Mouse (Mus musculus) forebrain, embryonic 16.5 days (tissue): ENCODE results near the gene Zfp970. TPM values are rescaled to one million over a fixed set of nuclear protein-coding genes. Genes with fewer than 3 reads are reported as not detected.
"Not testable (repeated sequence)": the region's sequence is repeated elsewhere in the genome, so short reads cannot be mapped to it uniquely, and the experiment has no call there.

Experiments
- ATAC-seq: fragments of 200-750 bp; cut with Nextera tagmentation; 2 replicates; pipeline ENCODE4 v1.8.0; 2017; ENCODE audit warnings: mild to moderate bottlenecking, moderate library complexity
- H3K27ac ChIP-seq: fragments of 300-500 bp; sonication (generic); 2 replicates; pipeline ENCODE4 v1.5.1; 2014; ENCODE audit warnings: low read length, control low read depth
- H3K27me3 ChIP-seq: fragments of 300-500 bp; sonication (generic); replicated peaks from 2 replicates; pipeline ENCODE4 v1.6.1; 2014; ENCODE audit warnings: low read length; ENCODE audit not compliant: control insufficient read depth, insufficient read depth
- H3K36me3 ChIP-seq: fragments of 300-500 bp; sonication (generic); 2 replicates; pipeline ENCODE4 v1.6.1; 2014; ENCODE audit not compliant: control insufficient read depth, insufficient read depth
- H3K4me1 ChIP-seq: fragments of 300-500 bp; sonication (generic); replicated peaks from 2 replicates; pipeline ENCODE4 v1.6.1; 2014; ENCODE audit warnings: low read length; ENCODE audit not compliant: control insufficient read depth, insufficient read depth
- H3K4me2 ChIP-seq: fragments of 300-500 bp; sonication (generic); 2 replicates; pipeline ENCODE4 v1.6.1; 2014; ENCODE audit warnings: mild to moderate bottlenecking, low read length, control low read depth
- H3K4me3 ChIP-seq: fragments of 300-500 bp; sonication (generic); replicated peaks from 2 replicates; pipeline ENCODE4 v1.5.1; 2014; ENCODE audit warnings: mild to moderate bottlenecking, low read length, control low read depth
- H3K9ac ChIP-seq: fragments of 300-500 bp; sonication (generic); replicated peaks from 2 replicates; pipeline ENCODE4 v1.6.1; 2014; ENCODE audit warnings: low read depth, low read length, control low read depth
- H3K9me3 ChIP-seq: fragments of 300-500 bp; sonication (generic); 2 replicates; pipeline ENCODE4 v1.6.1; 2016; ENCODE audit warnings: low read length; ENCODE audit not compliant: control insufficient read depth
- WGBS: fragments of 180-500 bp; shearing (Covaris S2); extraction: QIAGEN DNeasy Blood & Tissue Kit; methylation state at CpG from one replicate; pipeline ENCODE4 v1.1.7; 2014; 5-methylcytosine and 5-hydroxymethylcytosine counted together
- polyA plus RNA-seq: library from polyadenylated mRNA; unstranded; fragments of >200 nt; fragmentation: Nextera tagmentation; extraction: Ambion mirVana; gene quantifications from 2 replicates; pipeline ENCODE4 v1.2.1, GENCODE M21; 2015

The Zfp970 gene
- polyA plus RNA-seq, 1 experiment from 2014 or later, result 7.2 TPM

DNA sequence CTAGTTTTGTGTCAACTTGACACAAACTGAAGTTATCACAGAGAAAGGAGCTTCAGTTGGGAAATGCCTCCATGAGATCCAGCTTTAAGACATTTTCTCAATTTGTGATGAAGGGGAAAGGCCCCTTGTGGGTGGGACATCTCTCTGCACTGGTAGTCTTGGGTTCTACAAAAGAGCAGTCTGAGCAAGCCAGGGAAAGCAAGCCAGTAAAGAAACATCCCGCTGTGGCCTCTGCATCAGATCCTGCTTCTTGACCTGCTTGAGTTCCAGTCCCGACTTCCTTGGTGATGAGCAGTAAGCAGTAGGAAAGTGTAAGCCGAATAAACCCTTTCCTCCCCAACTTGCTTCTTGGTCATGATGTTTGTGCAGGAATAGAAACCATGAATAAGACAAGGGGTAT is 47.4 kb downstream of the Zfp970 start:
- H3K4me3 ChIP-seq, H3K27me3 ChIP-seq, H3K36me3 ChIP-seq, H3K4me2 ChIP-seq, H3K9me3 ChIP-seq, ATAC-seq, H3K27ac ChIP-seq, H3K4me1 ChIP-seq, H3K9ac ChIP-seq: not testable (repeated sequence)
- 86% methylated on average over 3 of the region's 3 CpGs for WGBS

DNA sequence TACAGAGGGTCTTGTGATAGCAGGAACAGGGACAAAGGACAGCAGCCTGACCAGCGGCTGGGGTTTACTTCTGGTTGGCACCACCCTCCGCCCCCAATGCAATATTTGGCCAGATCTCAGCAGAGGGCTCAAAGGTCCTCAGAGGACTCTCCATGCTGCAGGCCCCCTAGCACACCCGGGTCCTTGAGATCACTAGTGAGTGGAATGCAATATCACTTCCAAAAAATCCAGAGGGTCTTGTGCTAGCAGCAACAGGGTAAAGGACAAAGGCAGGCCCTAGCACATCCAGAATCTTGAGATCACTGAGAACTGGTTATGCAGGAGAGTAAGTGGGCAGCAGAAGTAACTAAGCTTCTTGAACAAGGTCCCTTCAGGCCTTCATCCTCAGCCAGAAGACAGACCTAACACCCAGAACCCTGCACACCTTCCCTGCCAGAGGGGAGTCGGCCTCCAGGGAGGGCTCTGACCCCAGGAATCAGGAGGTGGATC is 49.5 kb downstream of the Zfp970 start:
- WGBS, result 94% methylated on average over 4 of the region's 4 CpGs
- H3K9me3 ChIP-seq, H3K9ac ChIP-seq, H3K4me1 ChIP-seq, H3K4me2 ChIP-seq, ATAC-seq, H3K4me3 ChIP-seq, H3K27me3 ChIP-seq, H3K27ac ChIP-seq, H3K36me3 ChIP-seq: not testable (repeated sequence)

DNA sequence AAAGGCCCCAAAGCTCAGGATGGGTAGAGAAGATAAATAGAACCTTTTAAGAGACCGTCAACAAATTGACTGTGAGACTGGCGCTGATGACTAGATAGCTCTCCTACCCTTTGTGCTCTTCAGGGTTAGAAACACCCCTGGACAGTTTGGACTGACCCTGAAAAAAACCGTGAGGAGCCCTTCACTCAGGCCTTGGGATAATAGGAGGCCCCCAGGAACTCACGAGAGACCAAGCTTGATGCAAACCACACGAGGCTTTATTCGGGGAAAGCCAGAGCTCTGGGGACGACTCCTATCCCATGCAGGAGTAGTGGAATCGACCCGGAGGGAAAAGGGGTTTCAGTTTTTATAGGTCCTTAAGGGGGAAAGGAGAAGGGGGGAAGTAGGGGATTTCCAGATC is 53.2 kb downstream of the Zfp970 start:
- not testable (repeated sequence) for ATAC-seq, H3K4me2 ChIP-seq, H3K4me3 ChIP-seq, H3K9ac ChIP-seq, H3K9me3 ChIP-seq, H3K27me3 ChIP-seq, H3K4me1 ChIP-seq, H3K36me3 ChIP-seq, H3K27ac ChIP-seq
- 87% methylated on average over 9 of the region's 9 CpGs for WGBS

DNA sequence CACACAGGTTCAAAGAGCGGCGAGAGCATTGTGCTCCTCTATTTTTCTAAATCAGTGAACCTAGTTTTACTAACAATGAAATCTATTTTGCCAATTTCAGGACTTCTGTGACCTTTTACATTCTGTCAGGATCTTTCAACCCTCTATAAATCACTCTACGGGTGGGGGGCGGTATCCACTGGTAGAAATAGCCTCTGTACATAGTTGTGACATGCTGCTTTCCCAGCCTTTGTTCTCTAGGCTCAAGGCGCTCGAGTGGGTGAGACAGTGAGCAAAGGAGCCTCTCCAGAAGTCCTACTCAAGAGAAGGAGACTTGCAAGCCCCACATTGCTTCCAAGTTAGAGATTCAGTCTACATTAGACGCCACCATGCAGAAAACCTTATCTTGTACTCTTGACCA is 53.8 kb downstream of the Zfp970 start:
- not testable (repeated sequence) for H3K36me3 ChIP-seq, H3K27me3 ChIP-seq, H3K4me2 ChIP-seq, ATAC-seq, H3K4me3 ChIP-seq, H3K9me3 ChIP-seq, H3K9ac ChIP-seq, H3K27ac ChIP-seq, H3K4me1 ChIP-seq
- 89% methylated on average over 7 of the region's 7 CpGs for WGBS

DNA sequence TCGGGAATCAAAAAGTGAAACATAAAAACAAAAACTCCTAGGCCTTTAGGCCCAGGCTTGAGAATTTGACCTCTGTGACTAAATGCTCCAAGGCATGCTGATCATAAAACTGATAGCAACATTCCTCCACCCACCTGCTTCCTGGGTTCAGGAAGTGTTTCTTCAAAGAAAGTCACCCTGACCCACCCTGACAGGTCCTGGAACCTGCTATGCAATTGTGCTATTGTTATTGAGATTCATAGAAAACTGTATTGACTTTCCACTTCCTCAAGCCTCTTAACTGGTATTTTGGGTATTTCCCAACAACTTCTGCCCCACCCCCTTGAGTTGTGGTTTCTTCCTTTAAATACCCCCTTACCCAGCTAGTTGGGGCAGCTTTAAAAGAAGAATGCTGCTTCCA is 54.4 kb downstream of the Zfp970 start:
- H3K4me2 ChIP-seq, H3K4me1 ChIP-seq, H3K9me3 ChIP-seq, H3K27ac ChIP-seq, H3K27me3 ChIP-seq, H3K4me3 ChIP-seq, H3K36me3 ChIP-seq, H3K9ac ChIP-seq, ATAC-seq: not testable (repeated sequence)
- WGBS, result 93% methylated on average over 1 of the region's 1 CpGs

DNA sequence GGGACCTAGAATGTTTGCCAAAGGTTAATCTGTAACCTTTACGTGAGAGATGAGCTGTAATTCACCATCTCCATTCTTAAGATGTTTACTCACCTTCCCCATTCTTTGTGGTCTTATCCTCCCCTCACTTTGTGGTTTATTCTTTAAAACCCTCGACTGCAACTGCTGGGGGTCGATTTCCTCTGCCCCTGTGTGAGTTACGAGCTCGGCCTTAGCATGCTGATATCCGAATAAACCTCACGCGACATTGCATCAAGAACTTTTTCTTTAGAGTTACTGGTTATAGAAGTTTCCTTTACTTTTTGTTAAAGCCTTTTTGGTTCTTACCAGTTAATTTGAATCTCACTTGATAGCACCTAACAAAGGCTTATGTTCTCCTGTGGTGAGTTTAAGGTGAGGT is 55.5 kb downstream of the Zfp970 start:
- H3K9me3 ChIP-seq, result no peaks in the 10 kb centered on the region
- H3K4me2 ChIP-seq, result no peak overlapping the region
- H3K27ac ChIP-seq, result no peak overlapping the region
- no peak for ATAC-seq
- no peaks in the 10 kb centered on the region for H3K27me3 ChIP-seq
- 82% methylated on average over 8 of the region's 8 CpGs for WGBS
- H3K4me3 ChIP-seq, result no peak overlapping the region
- no peaks in the 10 kb centered on the region for H3K4me1 ChIP-seq
- H3K36me3 ChIP-seq, result no peaks in the 10 kb centered on the region
- no peak overlapping the region for H3K9ac ChIP-seq

DNA sequence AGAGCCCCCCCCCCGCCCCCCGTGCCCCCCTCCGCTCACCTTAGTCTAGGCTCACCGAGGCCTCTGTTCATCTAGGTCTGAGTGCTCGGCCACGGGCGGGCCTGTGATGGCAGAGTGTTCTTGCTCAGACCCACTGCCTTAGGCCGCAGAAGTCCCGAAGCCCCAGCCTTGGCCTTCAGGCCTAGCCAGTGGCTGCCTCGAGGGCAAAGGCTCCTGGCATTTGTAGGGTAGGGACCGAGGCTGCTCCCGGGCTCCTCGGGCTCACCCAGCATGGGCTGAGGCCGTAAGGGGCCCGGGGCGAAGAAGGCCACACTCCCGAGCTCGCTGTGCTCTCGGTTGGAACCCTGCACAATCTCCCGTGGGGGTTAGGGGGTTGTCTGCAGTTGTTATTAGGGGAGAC is 58.5 kb downstream of the Zfp970 start:
- Histone ChIP-seq H3K9me3 (no peaks in the 10 kb centered on the region), H3K4me2 (no peak overlapping the region), H3K36me3 (no peaks in the 10 kb centered on the region), H3K27me3 (no peaks in the 10 kb centered on the region), H3K4me3 (no peak overlapping the region), H3K27ac (no peak overlapping the region), H3K9ac (no peak overlapping the region), H3K4me1 (no peaks in the 10 kb centered on the region)
- 95% methylated on average over 20 of the region's 20 CpGs for WGBS
- ATAC-seq, result no peak

DNA sequence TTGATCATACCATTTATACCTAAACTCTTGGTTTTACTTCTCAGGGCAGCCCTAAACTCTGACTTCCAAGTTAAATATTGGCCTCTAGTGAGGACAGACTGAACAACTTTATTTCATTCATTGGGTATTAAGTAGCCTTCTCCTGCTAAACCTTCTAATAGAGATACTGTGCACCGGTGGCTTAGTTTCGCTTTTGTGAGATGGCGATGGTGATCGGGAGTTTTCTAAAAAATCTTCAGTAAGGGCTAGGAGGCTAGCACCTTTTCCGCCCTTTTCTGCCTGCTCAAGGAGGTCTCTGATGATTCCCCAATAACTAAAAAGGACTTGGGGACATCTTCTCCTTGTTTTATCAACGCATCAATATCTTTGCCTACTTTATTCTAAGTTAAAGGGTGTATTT is 59.1 kb downstream of the Zfp970 start:
- not testable (repeated sequence) for H3K4me1 ChIP-seq, H3K9ac ChIP-seq, H3K36me3 ChIP-seq, ATAC-seq, H3K4me3 ChIP-seq, H3K27me3 ChIP-seq, H3K27ac ChIP-seq, H3K9me3 ChIP-seq, H3K4me2 ChIP-seq
- 89% methylated on average over 6 of the region's 6 CpGs for WGBS

DNA sequence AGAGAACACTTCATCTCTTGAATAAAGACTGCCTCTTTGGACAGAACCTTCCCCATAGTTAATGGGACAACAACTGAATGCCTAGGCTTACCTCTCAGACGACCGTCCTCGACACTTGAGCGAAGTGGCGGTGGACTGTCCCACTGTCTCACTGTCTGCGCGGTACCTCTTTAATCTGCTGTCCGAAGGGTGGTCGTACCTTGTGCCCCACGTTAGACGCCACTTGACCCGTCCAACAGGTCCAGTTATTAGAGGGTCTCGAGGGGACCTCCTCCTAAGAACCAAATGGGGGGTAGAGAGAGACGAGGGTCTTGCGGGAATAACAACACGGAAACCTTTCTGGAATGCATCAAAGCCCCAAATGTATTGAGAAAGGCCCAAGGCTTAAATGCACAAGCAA is 59.6 kb downstream of the Zfp970 start:
- H3K4me1 ChIP-seq, H3K36me3 ChIP-seq, H3K27me3 ChIP-seq, ATAC-seq, H3K9ac ChIP-seq, H3K4me3 ChIP-seq, H3K27ac ChIP-seq, H3K9me3 ChIP-seq, H3K4me2 ChIP-seq: not testable (repeated sequence)
- 93% methylated on average over 16 of the region's 16 CpGs for WGBS
